Mouse (Mus musculus): ENCODE results near the gene Odf4. TPM values are rescaled to one million over a fixed set of nuclear protein-coding genes. Genes with fewer than 3 reads are reported as not detected.
"Not testable (repeated sequence)": the region's sequence is repeated elsewhere in the genome, so short reads cannot be mapped to it uniquely, and the experiment has no call there.

The Odf4 gene
- polyA plus RNA-seq, 1 experiment, result 0.24 TPM

DNA sequence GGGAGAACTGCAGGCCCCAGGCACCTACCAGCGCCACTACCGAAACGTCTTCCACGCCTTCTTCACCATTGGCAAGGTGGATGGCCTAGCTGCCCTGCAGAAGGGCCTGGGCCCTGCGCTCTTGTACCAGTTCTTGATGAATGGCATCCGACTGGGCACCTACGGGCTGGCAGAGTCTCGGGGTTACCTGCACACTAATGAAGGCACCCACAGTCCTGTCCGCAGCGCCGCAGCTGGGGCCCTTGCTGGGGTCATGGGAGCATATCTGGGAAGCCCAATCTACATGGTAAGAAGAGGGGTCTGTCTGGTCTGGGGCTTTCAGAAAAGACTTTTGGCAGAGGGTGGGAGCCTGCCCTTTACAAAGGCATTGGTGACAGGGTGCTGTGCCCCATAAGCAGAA, 41.9 kb upstream of the Odf4 start:
- Histone ChIP-seq H3K27me3 (ENCODE audit: control insufficient read depth, insufficient read depth, low read length) (no peaks in the 10 kb centered on the region), H3K4me3 (ENCODE audit: control insufficient read depth, insufficient read depth, low read length) (no peak overlapping the region), H3K4me1 (replicated peaks; ENCODE audit: control insufficient read depth, insufficient read depth, low read length) (peaks cover 27% of the 10 kb centered on the region), H3K36me3 (ENCODE audit: control insufficient read depth, insufficient read depth, low read length) (no peaks in the 10 kb centered on the region), H3K27ac (ENCODE audit: control insufficient read depth, insufficient read depth, low read length) (no peak overlapping the region)
- DNase-seq, result no peak
- TF ChIP-seq POLR2A (IDR thresholded peaks at IDR 0.05; ENCODE audit: control insufficient read depth, extremely low read depth, insufficient read depth, low read length, poor library complexity) (no peak), CTCF (IDR thresholded peaks at IDR 0.05; ENCODE audit: borderline replicate concordance, control insufficient read depth, extremely low read depth, insufficient read depth, low read length, poor library complexity) (no peak)
- WGBS, result 95% methylated on average over 11 of the region's 11 CpGs

DNA sequence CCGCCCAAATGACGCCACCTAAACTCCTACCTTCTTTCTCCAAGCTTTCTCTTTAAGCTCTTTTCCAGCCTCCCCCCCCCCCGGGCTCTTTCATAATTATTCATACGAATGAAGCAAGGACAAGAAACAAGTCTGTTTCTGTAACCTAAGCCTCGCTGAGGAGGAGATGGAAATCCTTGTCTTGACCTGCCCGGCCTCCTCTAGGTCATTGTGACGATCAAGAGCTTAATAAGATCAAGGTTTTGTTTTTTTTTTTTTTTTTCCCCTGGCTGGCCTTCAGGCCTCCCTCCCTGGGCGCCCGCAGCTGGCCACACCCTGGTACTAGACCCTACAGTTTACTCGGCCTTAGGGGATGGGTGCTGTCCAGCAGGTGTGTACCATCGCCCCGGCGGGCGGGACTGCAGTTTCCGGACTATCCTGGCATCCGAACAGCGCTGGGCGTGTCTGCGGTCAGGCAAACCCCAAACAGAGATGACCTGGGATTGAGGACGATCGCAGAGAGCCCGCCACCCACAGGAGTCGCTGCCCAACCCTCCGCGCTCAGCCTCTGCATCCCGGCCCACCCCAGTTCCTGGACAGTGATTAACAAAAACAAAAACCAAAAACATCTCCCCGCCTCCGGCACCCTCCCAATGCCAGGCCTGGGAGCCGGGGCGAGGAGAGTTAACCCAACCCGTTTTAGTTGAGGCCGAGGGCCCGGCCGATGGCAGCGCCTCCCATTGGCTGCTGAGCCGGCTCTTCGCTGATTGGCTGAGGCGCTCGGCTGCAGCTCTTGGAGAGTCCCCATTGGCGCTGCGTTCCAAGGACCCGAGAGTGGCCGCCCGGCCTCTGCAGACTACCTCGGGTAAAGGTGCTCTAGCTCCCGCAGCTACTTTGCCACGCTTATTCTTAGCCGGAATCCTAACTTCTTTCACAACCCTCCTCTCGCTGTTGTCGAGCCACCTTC, 40.7 kb upstream of the Odf4 start, which contains the start of gene Slc25a35:
TSS of gene Slc25a35 (plus strand) at position 795 of the 946 bp plus-strand sequence.
- peak within 1 kb of the TSS; percentile 88 for H3K4me3 ChIP-seq (ENCODE audit: control insufficient read depth, insufficient read depth, low read length)
- peak within 1 kb of the TSS; percentile 40 for H3K27ac ChIP-seq (ENCODE audit: control insufficient read depth, insufficient read depth, low read length)
- no peak for TF ChIP-seq CTCF (IDR thresholded peaks at IDR 0.05; ENCODE audit: borderline replicate concordance, control insufficient read depth, extremely low read depth, insufficient read depth, low read length, poor library complexity)
- peak; percentile 54; the same call in 1 of the 2 replicates for TF ChIP-seq POLR2A (IDR thresholded peaks at IDR 0.05; ENCODE audit: control insufficient read depth, extremely low read depth, insufficient read depth, low read length, poor library complexity)
- H3K27me3 ChIP-seq (ENCODE audit: control insufficient read depth, insufficient read depth, low read length), result no peaks in the 10 kb centered on the region
- 1% methylated on average over 50 of the region's 50 CpGs for WGBS
- H3K4me1 ChIP-seq (replicated peaks; ENCODE audit: control insufficient read depth, insufficient read depth, low read length), result peaks cover 18% of the 10 kb centered on the region
- H3K36me3 ChIP-seq (ENCODE audit: control insufficient read depth, insufficient read depth, low read length), result no peaks in the 10 kb centered on the region
- DNase-seq, result peak; percentile 90

DNA sequence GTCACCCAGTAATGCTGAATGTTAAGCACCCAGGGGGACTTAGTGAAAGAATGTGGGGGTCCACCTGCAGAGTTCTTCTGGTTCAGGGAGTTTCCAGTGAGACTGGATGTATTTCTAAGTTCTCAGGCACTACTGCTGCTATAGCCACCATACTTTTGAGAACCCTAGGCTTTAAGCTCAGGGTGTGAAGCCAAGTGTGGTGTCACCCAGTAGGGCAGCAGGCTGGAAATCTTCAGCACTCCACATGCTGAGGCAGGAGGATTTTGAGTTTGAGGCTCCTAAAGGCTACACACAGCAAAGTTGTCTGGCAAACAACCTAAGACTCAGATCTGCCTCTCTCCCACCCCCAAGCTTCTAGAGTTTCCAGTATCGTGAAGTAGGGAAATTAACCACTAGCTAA, 39.7 kb upstream of the Odf4 start:
- DNase-seq, result no peak
- H3K27ac ChIP-seq (ENCODE audit: control insufficient read depth, insufficient read depth, low read length), result no peak overlapping the region
- H3K4me3 ChIP-seq (ENCODE audit: control insufficient read depth, insufficient read depth, low read length), result no peak overlapping the region
- TF ChIP-seq CTCF (IDR thresholded peaks at IDR 0.05; ENCODE audit: borderline replicate concordance, control insufficient read depth, extremely low read depth, insufficient read depth, low read length, poor library complexity), result no peak
- no peak for TF ChIP-seq POLR2A (IDR thresholded peaks at IDR 0.05; ENCODE audit: control insufficient read depth, extremely low read depth, insufficient read depth, low read length, poor library complexity)
- 67% methylated on average over 1 of the region's 1 CpGs for WGBS
- H3K4me1 ChIP-seq (replicated peaks; ENCODE audit: control insufficient read depth, insufficient read depth, low read length), result peaks cover 17% of the 10 kb centered on the region
- H3K36me3 ChIP-seq (ENCODE audit: control insufficient read depth, insufficient read depth, low read length), result no peaks in the 10 kb centered on the region
- H3K27me3 ChIP-seq (ENCODE audit: control insufficient read depth, insufficient read depth, low read length), result no peaks in the 10 kb centered on the region

DNA sequence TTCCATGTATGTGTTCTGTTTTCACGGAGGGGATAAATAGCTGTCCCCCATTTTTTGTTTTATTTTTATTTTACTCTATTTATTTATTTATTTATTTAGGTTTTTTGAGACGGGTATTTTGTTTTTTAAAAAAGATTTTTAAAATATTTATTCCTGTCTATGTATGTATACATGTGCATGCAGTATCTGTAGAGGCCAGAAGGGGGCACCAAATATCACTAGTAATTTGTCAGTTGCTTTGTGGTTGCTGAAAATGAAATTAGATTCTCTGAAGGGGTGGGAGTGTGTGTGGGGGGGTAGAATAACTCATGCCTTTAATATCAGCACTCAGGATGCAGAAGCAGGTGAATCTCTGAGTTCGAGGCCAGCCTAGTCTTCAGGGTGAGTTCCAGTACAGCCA, 39.0 kb upstream of the Odf4 start:
- peak; percentile 67 for DNase-seq
- Histone ChIP-seq H3K36me3 (ENCODE audit: control insufficient read depth, insufficient read depth, low read length) (no peaks in the 10 kb centered on the region), H3K27me3 (ENCODE audit: control insufficient read depth, insufficient read depth, low read length) (no peaks in the 10 kb centered on the region), H3K27ac (ENCODE audit: control insufficient read depth, insufficient read depth, low read length) (peak overlapping the region; percentile 34; the same call in 1 of the 2 replicates), H3K4me1 (replicated peaks; ENCODE audit: control insufficient read depth, insufficient read depth, low read length) (peaks cover 17% of the 10 kb centered on the region), H3K4me3 (ENCODE audit: control insufficient read depth, insufficient read depth, low read length) (no peak overlapping the region)
- TF ChIP-seq POLR2A (IDR thresholded peaks at IDR 0.05; ENCODE audit: control insufficient read depth, extremely low read depth, insufficient read depth, low read length, poor library complexity), result no peak
- TF ChIP-seq CTCF (IDR thresholded peaks at IDR 0.05; ENCODE audit: borderline replicate concordance, control insufficient read depth, extremely low read depth, insufficient read depth, low read length, poor library complexity), result no peak
- 39% methylated on average over 3 of the region's 3 CpGs for WGBS

- DNase-seq, result no peak
- Histone ChIP-seq H3K4me3 (ENCODE audit: control insufficient read depth, insufficient read depth, low read length) (no peak overlapping the region), H3K36me3 (ENCODE audit: control insufficient read depth, insufficient read depth, low read length) (no peaks in the 10 kb centered on the region), H3K27me3 (ENCODE audit: control insufficient read depth, insufficient read depth, low read length) (no peaks in the 10 kb centered on the region), H3K27ac (ENCODE audit: control insufficient read depth, insufficient read depth, low read length) (no peak overlapping the region), H3K4me1 (replicated peaks; ENCODE audit: control insufficient read depth, insufficient read depth, low read length) (peaks cover 17% of the 10 kb centered on the region)
- TF ChIP-seq CTCF (IDR thresholded peaks at IDR 0.05; ENCODE audit: borderline replicate concordance, control insufficient read depth, extremely low read depth, insufficient read depth, low read length, poor library complexity) (no peak), POLR2A (IDR thresholded peaks at IDR 0.05; ENCODE audit: control insufficient read depth, extremely low read depth, insufficient read depth, low read length, poor library complexity) (no peak)
These were observed 38.2 kb upstream of the Odf4 start for GRCm38 (mm10) chr11:68965050-68965449.

DNA sequence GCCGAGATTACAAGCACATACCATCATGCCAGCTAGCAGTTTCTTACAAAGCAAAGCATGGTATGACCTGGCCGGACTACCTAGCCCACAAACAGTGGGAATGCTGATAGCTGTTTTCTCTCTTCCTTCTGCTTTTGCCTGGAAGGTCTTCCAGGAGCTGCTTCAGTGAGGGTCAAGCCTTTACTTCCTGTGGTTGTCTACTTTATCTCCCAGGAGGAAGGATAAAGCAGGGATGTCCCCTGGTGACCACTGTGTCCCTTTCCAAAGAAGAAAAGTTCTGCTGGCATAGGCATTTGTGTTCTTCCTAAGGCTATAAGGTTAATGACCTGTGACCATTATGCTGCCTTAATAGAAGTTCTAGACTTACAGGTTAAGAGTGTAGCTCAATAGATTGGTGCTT, 36.5 kb upstream of the Odf4 start:
- TF ChIP-seq POLR2A (IDR thresholded peaks at IDR 0.05; ENCODE audit: control insufficient read depth, extremely low read depth, insufficient read depth, low read length, poor library complexity) (no peak), CTCF (IDR thresholded peaks at IDR 0.05; ENCODE audit: borderline replicate concordance, control insufficient read depth, extremely low read depth, insufficient read depth, low read length, poor library complexity) (no peak)
- WGBS, result 93% methylated on average over 2 of the region's 2 CpGs
- H3K36me3 ChIP-seq (ENCODE audit: control insufficient read depth, insufficient read depth, low read length), result no peaks in the 10 kb centered on the region

DNA sequence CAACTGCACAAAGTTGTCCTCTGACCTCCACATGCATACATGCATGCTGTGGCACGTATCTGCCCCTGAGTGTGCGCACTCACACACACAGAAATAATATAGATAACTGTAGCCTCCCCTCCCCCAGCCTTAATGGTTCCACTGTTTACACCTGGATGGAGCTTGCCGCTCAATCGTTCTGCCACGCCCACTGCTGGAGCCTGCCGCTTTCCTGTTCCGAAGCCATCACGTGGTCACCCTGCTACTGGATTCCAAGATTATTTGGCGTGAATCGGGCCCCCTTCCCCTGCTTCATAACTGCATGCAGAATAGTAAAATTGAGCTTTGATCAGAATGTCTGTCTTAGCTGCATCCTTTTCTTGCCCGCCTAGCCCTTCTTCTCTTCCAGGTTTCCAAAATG, 35.3 kb upstream of the Odf4 start:
- H3K27ac ChIP-seq (ENCODE audit: control insufficient read depth, insufficient read depth, low read length); H3K36me3 ChIP-seq (ENCODE audit: control insufficient read depth, insufficient read depth, low read length); H3K4me1 ChIP-seq (replicated peaks; ENCODE audit: control insufficient read depth, insufficient read depth, low read length); H3K27me3 ChIP-seq (ENCODE audit: control insufficient read depth, insufficient read depth, low read length); DNase-seq; H3K4me3 ChIP-seq (ENCODE audit: control insufficient read depth, insufficient read depth, low read length): not testable (repeated sequence)
- WGBS, result 75% methylated on average over 11 of the region's 11 CpGs

More for the DNA sequence above, 36.5 kb upstream of the Odf4 start:
- Histone ChIP-seq H3K4me3 (ENCODE audit: control insufficient read depth, insufficient read depth, low read length) (no peak overlapping the region), H3K4me1 (replicated peaks; ENCODE audit: control insufficient read depth, insufficient read depth, low read length) (peaks cover 14% of the 10 kb centered on the region), H3K27ac (ENCODE audit: control insufficient read depth, insufficient read depth, low read length) (no peak overlapping the region), H3K27me3 (ENCODE audit: control insufficient read depth, insufficient read depth, low read length) (no peaks in the 10 kb centered on the region)
- DNase-seq, result no peak
